Mouse (Mus musculus): Measurements from ENCODE around the gene Iqschfp.

Iqschfp gene

DNA sequence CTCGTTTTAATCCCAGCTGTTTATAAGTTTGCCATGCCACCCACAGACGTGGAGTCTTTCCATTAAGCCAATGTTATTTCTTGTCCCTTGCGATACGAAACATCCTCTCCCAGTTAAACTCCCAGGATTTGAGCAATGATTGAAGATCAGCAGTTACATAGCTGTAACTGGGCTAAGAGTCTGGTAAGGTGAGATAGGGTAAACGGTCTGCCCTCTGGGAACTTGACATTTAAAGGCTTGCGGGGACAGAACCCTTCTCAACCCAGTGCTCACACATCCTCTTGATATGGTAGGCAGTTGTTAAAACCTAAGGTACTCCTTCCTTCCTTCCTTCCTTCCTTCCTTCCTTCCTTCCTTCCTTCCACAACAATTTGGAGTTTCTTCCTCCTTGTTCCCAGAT, 604.5 kb downstream of the Iqschfp start:
- no peak for DNase-seq

DNA sequence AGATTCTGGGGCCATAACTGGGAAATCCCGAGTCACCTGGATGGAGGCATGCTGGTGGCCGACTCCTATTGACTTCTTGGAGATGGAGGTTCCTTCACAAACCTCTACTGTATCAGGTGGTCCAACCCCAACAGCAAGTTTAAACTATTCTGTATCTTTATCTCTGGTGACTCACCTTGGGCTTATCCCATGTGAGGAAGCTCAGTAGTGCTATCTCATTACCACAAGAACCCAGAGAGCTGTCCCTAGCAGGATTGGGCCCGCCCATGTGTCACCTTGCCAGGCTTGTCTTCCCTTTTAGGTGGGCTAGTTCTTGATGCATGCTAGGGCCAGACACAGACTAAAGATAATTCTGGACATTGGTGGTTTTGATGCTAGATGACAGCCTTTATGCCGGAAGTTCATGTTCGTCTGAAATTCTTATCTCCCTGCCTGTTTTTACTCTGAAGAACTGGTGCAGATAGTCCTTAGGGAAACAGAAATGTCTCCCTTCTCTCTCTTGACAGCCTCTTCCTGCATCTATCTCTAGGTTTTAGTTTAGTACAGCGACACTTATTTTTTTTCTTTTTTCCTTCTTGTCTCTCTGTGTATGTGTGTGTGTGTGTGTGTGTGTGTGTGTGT, 607.6 kb downstream of the Iqschfp start:
- no peak for DNase-seq

GRCm38 (mm10) chr3:68504838-68505237, 612.8 kb downstream of the Iqschfp start:
- no peak for DNase-seq

DNA sequence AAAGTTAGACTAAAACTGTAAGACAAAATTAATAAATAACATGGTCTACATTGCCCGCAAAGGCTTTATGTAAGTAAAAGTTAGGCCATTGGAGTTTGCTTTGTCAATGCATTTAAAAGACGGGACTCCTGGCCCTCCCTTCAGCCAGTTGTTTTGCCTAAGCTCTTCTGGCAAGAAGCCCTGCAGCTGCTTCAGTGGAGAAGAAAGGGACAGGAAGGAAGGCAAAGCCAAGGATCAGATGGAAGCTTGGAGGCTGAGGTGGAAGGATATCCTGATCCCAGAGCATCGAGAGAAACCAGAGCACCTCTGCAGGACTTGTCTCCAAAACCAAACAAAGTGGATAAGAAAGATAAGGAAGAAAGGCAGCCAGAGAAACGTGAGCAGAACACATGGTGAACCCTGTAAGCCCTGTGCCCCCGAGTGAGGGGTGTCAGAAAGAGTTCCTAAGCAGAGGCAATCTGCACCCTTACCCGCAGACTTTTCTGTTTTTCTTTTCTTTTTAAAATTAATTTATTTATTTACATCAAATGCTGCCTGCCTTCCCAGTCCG, 614.8 kb downstream of the Iqschfp start:
- peak; percentile 66 for DNase-seq

GRCm38 (mm10) chr3:68508629-68509028, 616.6 kb downstream of the Iqschfp start:
- DNase-seq, result peak; percentile 74

DNA sequence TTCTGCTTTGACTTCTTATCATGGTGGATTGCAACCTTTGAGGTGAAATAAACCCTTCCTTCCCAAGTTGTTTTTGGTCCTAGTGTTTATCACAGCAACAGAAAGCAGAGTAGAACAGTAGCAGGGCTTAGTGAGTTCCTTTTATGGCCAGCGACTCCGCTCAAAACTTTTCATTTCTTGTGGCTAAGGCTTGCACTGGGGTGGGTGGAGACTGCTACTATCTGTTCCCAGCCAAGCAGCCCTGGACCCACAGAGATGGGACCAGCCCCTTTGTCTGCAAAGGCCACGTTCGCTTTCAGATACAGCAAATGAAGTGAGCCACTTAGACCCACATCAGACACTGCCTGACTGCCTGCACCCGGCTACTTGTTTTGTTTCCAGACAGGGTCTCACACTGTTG, 618.8 kb downstream of the Iqschfp start:
- DNase-seq, result no peak

DNA sequence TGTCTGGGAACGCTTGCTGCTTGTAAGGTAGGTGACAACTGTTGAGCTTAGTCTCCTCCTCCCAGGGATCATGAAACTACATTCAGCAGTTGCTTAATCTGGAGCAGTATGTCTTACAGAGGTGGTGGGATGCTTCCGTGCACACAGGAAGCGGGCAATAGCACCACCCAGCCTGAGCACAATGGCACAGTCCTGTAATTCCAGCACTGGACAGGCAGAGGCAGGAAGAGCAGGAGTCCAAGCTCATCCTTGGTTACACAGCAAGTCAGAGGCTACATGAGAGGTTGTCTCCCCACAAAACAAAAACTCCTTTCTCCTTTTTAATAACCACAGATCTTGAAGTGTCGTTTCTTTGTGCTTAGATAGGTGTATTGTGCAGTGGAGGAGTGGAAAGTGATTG, 619.7 kb downstream of the Iqschfp start:
- DNase-seq, result no peak

GRCm38 (mm10) chr3:68512327-68512726, 620.3 kb downstream of the Iqschfp start:
- no peak for DNase-seq

- peak; percentile 36 for DNase-seq
These were observed 621.5 kb downstream of the Iqschfp start for GRCm38 (mm10) chr3:68513340-68514119.

DNA sequence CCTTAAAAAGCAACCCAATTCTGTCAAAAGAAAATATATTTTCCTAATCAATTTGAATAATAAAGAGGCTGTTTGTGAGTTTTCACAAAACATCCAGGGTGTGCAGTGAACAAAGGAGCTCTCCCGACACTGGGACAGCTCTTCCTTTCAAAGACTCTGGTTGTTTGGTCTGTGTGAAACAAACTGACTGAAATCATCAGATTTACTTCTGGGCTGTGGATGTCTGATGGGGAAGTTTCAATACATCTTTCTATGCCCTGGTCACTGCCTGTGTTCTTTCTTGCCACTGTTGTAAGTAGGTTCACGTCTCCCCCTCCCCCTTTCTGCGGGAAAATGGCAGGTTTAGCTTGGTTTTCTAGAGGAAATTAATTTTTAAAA, 622.1 kb downstream of the Iqschfp start:
- no peak for DNase-seq

DNA sequence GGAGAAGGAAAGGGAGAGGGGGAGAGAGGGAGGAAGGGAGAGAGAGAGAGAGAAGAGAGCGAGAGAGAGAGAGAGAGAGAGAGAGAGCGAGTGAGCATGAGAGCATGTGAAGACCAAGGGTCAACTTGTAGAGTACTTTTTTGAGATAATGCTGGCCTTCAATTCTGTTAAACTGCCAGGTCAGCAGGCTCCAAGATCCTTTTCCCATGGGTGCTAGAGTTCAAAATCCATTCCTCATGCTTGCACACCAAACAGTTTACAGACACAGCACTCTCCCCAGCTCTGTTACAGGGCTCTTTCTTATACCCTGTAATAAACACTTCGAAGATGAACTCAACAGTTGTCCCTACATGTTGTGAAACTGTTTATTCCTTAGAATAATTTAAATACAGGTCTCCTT, 622.7 kb downstream of the Iqschfp start:
- no peak for DNase-seq

DNA sequence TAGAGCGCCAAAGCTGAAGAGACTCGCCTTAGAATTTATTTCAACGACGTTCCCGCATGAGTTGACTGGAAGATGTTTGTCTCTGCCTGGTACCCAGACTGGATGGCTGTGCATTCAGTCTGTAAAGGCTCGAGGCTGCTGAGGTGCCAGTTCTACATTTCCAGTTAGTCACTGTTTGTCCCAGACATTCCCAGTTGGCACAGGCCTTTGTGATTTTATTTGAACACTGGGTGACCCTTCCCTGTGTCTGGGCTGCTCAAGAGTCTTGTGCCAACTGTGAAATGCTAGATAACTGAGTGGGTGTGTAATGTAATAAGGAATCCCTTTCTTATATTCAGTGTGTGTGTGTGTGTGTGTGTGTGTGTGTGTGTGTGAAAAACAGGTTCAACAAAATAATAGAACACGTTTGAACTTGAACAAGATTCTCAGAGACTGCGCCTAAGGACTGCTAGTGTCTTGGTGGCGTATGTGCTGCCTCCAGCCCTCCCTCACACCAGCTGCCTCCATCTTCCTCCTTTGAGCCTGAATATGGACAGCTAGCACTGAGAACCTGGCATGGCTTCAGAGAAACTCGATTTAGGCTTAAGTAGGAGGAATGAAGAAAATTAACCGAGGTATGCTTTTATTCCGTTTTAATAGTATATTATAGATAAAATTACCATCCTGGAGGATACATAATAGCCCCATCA, 624.5 kb downstream of the Iqschfp start:
- DNase-seq, result no peak

DNA sequence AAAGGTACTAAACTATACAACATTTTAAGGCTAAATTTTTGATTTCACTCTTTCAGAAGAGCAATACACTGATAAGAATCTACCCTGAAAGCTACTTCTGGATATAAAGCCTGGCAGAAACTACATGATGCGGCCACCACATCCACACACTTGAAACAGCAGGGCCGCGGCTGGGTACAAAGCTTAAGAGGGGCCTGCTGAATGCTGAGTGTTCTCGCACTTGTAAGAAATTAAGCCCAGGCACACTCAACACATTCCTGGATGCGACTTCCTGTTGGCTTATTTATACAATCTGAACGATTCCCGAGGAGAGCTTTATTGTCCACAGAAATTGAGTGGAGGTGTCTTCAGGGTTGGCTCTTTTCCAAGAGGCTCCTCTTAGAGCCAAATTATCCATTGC, 625.2 kb downstream of the Iqschfp start:
- no peak for DNase-seq

GRCm38 (mm10) chr3:68518041-68518440, 626.0 kb downstream of the Iqschfp start:
- no peak for DNase-seq

- no peak for DNase-seq
These were observed 626.6 kb downstream of the Iqschfp start for GRCm38 (mm10) chr3:68518586-68518985.

DNA sequence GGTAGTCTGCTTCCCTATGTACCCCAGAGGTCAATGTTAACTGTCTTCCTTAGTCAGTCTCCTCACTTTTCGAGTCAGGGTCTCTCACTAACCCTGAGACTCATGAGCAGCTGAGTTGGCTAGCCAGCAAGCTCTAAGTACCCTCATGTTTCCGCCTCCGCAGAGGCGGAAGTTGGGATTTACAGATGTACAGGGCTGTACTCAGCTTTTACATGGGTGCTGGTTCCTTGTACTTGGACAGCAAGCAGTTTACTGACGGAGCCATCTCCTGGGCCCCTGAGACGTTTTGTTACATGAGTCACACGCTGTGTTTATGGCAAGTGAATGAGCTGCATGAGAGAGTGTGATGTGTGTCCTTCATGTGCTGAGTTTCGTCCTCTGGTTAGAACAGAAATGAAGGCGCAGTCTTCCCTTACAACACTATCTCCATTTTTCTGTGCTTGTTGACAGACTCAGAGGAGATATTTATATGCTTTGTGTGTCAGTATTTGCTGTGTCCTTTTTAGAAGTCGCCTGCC, 633.4 kb downstream of the Iqschfp start:
- no peak for DNase-seq

DNA sequence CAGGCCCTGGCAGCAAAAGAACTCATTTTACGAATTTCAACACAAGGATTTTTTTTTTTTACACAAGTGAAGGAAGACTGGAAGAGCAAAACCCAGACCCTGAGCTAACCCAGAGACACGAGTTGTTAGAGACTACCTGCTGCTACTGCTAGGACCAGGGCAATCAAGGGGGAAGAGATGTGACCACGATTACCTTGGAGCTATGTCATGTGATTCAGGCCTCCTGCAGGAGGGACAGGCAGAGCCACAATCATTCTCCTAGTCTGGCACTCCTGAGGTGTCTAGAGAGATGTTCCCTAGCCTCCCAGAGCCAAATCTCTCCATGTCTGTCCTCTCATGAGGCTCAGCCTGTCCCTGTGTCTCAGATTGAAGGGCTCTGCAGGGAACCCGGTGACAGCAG, 634.4 kb downstream of the Iqschfp start:
- no peak for DNase-seq

- DNase-seq, result no peak
These were observed 635.1 kb downstream of the Iqschfp start for GRCm38 (mm10) chr3:68527182-68527581.

DNA sequence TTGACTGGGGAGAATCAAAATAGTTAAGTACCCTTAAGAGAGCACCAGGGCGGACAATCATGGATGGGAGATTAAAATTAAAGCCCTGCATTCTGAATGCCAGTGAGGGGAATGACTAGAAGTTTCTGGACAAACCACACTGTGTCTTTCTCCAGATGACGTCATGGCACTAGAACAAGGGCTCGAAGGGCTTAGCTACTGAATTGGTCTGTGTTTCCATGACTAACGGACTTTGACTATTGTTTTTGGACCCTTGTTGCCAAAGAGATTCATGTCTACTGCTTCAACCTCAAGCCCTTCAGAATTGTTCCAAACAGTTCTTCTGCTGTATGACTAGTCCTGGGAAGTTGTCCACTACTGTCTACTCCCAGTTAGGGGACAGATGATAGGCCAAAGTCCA, 639.9 kb downstream of the Iqschfp start:
- no peak for DNase-seq

DNA sequence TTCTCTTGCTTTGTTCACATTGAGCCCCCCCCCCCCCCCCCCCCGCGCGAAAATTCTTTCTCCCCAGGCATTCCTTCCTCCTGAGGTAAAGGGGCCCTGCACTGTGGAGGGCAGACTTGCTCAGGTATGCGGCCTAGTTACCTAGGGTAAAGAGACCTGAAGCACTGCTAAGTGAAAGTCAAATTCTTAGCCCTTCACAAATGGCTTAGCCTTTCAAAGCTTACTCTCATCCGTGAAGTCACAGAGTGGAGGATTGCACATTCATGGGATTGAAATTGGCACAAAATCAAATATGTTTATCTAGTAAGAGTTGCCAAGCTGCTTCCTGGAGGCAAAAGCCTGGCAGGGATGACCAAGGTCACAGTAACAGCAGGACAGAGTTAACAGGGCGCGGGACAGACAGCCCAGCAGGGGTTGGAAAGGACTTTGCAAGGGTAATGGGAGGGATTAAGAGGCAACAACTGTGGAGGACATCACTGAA, 642.6 kb downstream of the Iqschfp start:
- peak; percentile 63 for DNase-seq

DNA sequence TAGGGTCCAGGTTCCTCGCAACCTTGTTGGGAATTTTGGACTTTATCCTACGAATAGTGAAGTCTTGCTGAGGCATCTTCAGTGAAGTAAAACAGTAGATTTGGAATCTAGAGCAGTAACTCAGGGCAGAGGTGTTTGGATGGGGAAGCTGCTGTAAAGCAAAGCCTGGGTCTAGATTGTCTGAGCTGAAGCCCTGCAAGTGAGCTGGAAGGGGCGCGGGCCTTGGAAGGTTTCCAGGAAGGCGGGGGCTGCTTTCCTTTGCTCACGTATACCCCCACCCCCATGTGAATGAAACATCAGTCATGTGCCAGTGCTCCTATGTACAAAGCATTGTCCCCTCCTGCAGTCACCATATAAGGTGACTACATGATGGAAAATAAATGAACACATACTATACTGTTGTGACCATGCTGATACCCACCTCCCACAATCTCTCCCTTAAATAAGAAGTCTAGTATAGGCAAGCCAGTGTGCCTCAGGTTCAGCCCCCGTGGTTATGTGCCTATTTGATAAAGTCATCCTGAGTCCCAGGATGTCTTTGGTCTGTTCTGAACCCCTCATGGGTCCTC, 643.2 kb downstream of the Iqschfp start:
- DNase-seq, result peak; percentile 47

DNA sequence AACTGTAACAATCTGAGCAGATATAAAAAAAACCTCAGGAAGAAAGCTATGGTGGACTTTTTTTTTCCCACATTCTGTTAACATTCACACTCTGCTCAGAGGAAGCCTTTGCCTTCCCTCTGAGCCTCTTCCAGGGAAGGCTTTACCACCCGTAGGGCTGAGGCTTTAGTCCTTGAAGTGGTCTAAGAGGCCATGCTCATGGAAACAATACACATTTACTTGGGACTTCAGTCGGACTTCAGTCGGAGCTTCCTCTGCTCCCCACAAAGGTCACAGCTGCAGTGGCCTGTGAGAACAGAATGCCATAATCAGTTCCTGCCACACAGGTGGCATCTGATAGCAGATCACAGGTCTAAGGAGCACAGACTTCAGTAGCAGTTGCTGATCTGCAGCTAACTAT, 644.0 kb downstream of the Iqschfp start:
- DNase-seq, result no peak

DNA sequence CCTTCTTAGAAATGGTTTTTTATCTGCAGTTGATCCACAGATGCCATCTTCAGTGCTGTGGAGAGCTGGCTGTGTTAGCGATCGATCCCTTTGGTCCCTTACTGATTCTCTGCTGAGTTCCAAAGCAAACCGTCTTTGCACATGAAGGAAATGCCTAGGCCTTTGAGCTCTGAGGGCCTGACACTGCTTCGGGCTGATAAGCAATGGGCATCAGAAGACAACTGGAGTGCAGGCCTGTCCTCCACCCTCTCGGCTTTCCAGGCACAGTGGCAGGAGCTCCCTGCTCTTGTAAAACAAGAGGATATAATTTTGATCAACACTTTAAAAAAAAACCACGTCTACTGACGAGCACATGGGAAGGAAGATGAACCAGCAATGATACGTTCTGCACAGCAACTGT, 649.7 kb downstream of the Iqschfp start:
- DNase-seq, result no peak
